Mouse (Mus musculus): Measurements from ENCODE around the gene Mrps7. TPM values are rescaled to one million over a fixed set of nuclear protein-coding genes. Genes with fewer than 3 reads are reported as not detected.
A peak's percentile ranks its signal among the peaks of the same experiment; 100 is the strongest.

Gene Mrps7
- total RNA-seq (2021): 10 to 100 TPM; 66.8 to 72.4 TPM
- long read RNA-seq, experiment 1, transcript Mrps7-201 (5 exons, 1,962 nt): major isoform, 109 of 116 reads
- long read RNA-seq, experiment 1, partial matches to known transcripts: 4 of 116 reads
- long read RNA-seq, experiment 1, other reads (novel, unspliced or antisense): 3 of 116 reads
- long read RNA-seq, experiment 2, transcript Mrps7-201 (5 exons, 1,962 nt): major isoform, 133 of 145 reads
- long read RNA-seq, experiment 2, partial matches to known transcripts: 6 of 145 reads
- long read RNA-seq, experiment 2, other reads (novel, unspliced or antisense): 6 of 145 reads

- intact Hi-C loops (cut with DNase I): loop anchor here (5.0 kb wide), 1 partner anchor 36 kb away; no protein-coding TSS in a partner anchor
- peak; percentile 90 to 91 for DNase-seq
Observed at GRCm38 (mm10) chr11:115603476-115604303, at the start of gene Mrps7, which contains the start of gene Gga3. Gene Mrps7, plus strand, starts transcription at chr11:115603925. Gene Gga3, minus strand, starts transcription at chr11:115604051.

GRCm38 (mm10) chr11:115555717-115556116 is 48.0 kb upstream of the Mrps7 start:
- intact Hi-C loops (cut with DNase I): no loop called here
- no peak for DNase-seq

- DNase-seq: no peak
- intact Hi-C loops (cut with DNase I): no loop called here
Observed at GRCm38 (mm10) chr11:115563406-115563805, 40.3 kb upstream of the Mrps7 start.

GRCm38 (mm10) chr11:115564064-115564809 is 39.5 kb upstream of the Mrps7 start, which contains the start of gene Nup85:
Gene Nup85, plus strand, starts transcription at chr11:115564434.
- peak; percentile 97 for DNase-seq
- intact Hi-C loops (cut with DNase I): no loop called here

GRCm38 (mm10) chr11:115564961-115565360 is 38.8 kb upstream of the Mrps7 start:
- intact Hi-C loops (cut with DNase I): loop anchor here (5.0 kb wide), 1 partner anchor 37 kb away; the partner anchor contains the start of genes Gga3 and Mrps7
- no peak for DNase-seq

GRCm38 (mm10) chr11:115579080-115579479 is 24.6 kb upstream of the Mrps7 start:
- intact Hi-C loops (cut with DNase I): no loop called here
- DNase-seq: no peak

GRCm38 (mm10) chr11:115582913-115583606 is 20.7 kb upstream of the Mrps7 start:
- intact Hi-C loops (cut with DNase I): no loop called here
- DNase-seq: no peak

- intact Hi-C loops (cut with DNase I): no loop called here
- no peak for DNase-seq
Observed at GRCm38 (mm10) chr11:115584376-115585073, 19.2 kb upstream of the Mrps7 start.

GRCm38 (mm10) chr11:115585573-115586100 is 18.1 kb upstream of the Mrps7 start:
- no peak for DNase-seq
- intact Hi-C loops (cut with DNase I): no loop called here

- DNase-seq: no peak
Observed at GRCm38 (mm10) chr11:115586403-115586802, 17.3 kb upstream of the Mrps7 start.

GRCm38 (mm10) chr11:115587984-115588383 is 15.7 kb upstream of the Mrps7 start:
- DNase-seq: no peak
- intact Hi-C loops (cut with DNase I): no loop called here

More at GRCm38 (mm10) chr11:115586403-115586802, 17.3 kb upstream of the Mrps7 start:
- intact Hi-C loops (cut with DNase I): no loop called here

GRCm38 (mm10) chr11:115590526-115591075 is 13.1 kb upstream of the Mrps7 start:
- intact Hi-C loops (cut with DNase I): no loop called here
- no peak for DNase-seq

GRCm38 (mm10) chr11:115595209-115595608 is 8.5 kb upstream of the Mrps7 start:
- intact Hi-C loops (cut with DNase I): no loop called here
- DNase-seq: no peak

GRCm38 (mm10) chr11:115598309-115598708 is 5.4 kb upstream of the Mrps7 start:
- intact Hi-C loops (cut with DNase I): no loop called here
- DNase-seq: no peak

GRCm38 (mm10) chr11:115599722-115600121 is 4.0 kb upstream of the Mrps7 start:
- intact Hi-C loops (cut with DNase I): loop anchor here (5.0 kb wide), 1 partner anchor 32 kb away; no protein-coding TSS in a partner anchor
- DNase-seq: no peak

- intact Hi-C loops (cut with DNase I): loop anchor here (5.0 kb wide), 1 partner anchor 33 kb away; no protein-coding TSS in a partner anchor
- no peak for DNase-seq
Observed at GRCm38 (mm10) chr11:115600743-115601142, 3.0 kb upstream of the Mrps7 start.

- intact Hi-C loops (cut with DNase I): loop anchor here (5.0 kb wide), 1 partner anchor 34 kb away; no protein-coding TSS in a partner anchor
- no peak for DNase-seq
Observed at GRCm38 (mm10) chr11:115601174-115601573, 2.6 kb upstream of the Mrps7 start.

GRCm38 (mm10) chr11:115603128-115603475 is 623 bp upstream of the Mrps7 start:
- intact Hi-C loops (cut with DNase I): loop anchor here (5.0 kb wide), 1 partner anchor 36 kb away; no protein-coding TSS in a partner anchor

GRCm38 (mm10) chr11:115604304-115604696 is 575 bp downstream of the Mrps7 start:
- intact Hi-C loops (cut with DNase I): loop anchor here (5.0 kb wide), 1 partner anchor 37 kb away; no protein-coding TSS in a partner anchor
- DNase-seq: no peak

More at GRCm38 (mm10) chr11:115603128-115603475, 623 bp upstream of the Mrps7 start:
- no peak for DNase-seq

All from gastrocnemius, postnatal 36 days (tissue).